Mouse (Mus musculus): ENCODE measurements around the gene Aldh3b3.

The Aldh3b3 gene

DNA sequence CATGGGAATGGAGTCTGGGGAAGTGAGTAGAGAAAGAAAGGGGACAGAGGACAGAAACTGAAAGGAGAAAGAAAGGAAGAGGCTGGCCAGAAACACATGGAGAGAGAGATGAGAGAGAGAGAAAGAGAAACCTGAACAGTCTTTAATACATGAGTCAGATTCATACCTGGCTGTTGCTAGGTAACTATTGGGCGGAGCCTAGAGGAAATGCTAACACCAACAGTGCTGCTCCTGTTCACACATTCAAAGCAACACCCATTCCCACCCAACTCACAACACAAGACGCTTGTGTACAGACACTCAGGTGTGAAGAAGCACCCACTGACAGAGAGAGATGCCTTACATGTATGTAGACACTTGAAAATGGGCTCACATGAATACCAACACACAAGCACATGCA is 17.4 kb downstream of the Aldh3b3 start:
- DNase-seq = no peak

DNA sequence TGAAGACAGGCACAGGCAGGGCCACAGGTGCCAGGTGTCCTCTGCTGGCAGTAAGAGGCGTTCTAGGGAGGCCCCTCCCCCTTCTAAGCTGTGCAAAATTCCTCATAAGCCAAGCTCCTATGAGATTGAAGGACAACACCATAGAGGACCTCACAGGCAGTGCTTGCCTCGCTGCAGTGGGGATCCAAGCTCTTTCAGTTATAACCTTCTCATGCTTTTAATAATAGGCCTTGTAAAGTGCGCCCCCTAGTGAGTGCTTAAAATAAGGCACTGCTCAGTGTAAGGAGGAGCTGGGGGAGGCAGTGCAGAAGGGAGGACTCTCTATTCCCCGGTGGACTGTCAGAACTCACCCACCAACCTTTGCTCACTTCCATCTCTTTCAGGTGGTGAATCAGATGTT is 21.9 kb downstream of the Aldh3b3 start:
- peak; percentile 57 to 68 for DNase-seq

DNA sequence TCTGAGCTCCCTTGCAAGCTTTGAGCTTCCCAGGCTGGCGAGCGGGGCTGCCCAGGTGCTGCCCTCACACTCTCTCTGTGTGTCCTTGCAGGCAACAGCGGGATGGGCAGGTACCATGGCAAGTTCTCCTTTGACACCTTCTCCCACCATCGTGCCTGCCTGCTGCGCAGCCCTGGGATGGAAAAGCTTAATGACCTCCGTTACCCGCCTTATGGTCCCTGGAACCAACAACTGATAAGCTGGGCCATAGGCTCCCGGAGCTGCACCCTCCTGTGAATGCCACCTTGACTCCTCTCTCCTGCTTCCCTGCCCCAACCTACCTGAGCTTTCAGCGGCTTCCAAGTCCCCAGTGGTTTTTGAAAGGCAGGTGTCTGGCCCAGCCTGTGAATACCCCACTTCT is 22.5 kb downstream of the Aldh3b3 start:
- no peak for DNase-seq

DNA sequence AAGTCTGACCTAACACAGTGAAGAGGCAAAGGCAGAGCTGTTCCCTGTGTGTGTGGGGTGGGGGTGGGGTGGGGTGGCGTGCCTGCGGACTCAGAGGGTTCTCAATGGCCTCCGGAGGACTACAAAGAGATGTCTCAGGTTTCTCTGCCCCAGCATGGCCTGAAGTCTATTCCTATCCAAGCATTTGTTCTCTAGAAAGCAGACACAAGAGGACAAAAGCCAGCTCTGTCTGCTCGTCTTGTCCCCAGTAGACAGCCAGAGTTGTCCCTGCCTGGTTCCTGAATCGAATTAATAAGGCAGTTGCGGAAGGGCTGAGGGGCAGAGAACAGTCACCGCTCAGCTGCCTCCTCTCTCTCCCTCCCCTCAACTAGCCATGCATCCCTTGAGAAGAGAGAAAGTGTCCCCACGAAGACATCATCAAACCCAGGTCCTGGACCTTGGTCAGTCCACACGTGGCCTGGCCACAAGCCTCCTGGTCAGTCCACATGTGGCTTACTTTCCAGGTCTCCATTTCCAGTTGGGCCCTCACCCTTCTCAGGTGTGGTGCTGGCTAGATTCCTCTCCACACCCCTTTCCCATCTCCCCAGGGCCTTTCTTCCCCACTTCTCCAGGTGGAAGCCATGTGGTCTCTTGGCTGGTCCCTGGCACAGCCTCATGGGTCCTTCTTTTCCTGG is 25.2 kb downstream of the Aldh3b3 start:
- DNase-seq = no peak

DNA sequence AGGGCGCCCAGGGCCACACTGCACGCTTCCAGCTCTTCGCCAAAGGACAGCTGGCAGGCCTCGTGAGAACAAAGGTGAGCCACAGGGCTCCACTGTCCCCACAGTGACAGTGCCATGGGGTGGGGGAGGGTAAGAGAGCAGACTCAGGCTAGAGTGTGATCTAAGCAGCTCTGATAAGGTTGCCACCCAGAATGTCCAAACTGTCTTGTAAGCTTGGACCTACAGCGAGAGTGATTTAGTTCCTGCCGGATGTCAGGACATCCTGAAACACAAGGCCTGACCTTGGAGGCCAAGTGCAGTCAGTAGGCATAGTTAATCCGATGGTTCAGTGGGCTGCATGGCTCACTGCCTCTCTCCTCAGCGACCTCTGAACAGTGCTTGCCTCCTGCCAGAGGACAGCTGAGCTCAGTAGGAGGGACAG is 26.8 kb downstream of the Aldh3b3 start:
- no peak for DNase-seq

DNA sequence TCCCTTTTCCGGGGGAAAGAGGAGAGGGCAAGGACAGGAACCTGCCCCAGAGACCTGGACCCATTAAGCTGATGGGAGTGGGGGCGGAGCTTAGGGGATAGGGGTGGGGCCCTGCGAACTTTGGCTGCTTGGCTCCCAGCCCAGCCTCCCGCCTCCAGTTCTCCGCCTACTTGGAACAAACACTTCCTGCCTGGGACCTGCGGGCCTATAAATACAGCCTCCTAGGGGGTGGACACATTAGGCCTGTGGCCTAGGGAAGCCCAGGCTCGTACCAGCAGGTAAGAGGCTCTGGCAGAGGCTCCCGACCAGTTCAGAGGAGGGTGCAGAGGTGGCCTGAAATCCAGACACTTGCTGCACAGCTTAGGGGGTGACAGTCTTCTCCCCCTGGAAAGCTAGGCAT is 27.9 kb downstream of the Aldh3b3 start, which contains the start of gene Acy3:
Gene Acy3, plus strand, starts transcription at position 237 of the 400 bp plus-strand sequence.
- no peak for DNase-seq

DNA sequence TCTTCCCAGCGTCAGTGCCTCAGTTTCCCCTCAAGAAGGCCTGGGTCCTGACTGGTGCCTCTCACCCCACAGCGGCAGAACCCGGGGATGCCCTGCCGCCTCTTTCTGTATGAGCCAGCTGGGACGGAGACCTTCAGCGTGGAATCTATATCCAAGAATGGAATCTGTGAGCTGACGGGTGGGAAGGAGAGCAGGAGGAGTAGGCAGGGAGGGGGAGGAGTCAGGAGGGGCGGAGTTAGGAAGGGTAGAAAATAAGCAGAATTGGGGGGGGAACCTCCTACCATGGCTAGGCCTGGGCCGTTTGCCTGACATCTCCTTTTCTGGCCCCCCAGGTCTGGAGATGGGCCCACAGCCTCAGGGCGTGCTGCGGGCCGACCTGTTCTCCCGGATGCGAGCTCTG is 29.6 kb downstream of the Aldh3b3 start:
- DNase-seq = no peak

DNA sequence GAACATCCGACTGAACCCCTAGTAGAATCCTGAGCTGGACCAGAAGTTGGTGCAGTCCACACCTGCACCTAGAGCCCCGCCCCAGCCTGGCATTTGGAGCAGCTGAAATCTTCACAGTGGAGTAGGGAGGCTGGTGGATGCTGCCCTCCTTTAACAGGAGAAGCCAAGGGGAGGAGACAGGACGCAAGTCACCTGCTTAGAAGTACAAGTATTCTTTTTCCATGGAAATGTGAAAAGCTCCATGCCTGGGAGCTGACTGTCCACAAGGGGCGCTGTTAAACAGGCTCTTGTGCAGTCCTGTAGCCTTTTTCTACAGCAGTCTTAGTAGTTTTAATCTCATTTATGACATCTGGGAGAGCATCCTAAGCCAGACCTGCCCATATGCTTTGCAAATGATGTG is 30.3 kb downstream of the Aldh3b3 start:
- no peak for DNase-seq

DNA sequence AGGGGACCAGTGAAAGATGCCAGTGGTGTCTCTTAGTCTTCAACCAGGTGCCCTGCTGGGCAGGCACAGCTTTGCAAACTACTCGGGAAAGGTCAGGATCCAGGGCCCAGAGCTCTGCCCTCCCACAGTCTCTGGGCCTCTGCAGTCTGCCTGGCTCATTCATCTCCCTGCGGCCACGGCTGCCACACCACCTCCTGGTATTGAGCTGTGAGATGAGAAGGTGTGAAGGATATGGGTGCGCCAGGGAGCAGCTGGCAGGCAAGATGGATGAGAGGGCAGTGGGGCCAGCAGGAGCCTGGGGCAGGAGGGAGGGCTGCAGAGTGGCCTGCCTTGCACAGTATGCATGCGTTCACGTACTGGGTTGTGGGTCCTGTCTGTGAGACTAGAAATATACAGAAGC is 32.4 kb downstream of the Aldh3b3 start:
- no peak for DNase-seq

DNA sequence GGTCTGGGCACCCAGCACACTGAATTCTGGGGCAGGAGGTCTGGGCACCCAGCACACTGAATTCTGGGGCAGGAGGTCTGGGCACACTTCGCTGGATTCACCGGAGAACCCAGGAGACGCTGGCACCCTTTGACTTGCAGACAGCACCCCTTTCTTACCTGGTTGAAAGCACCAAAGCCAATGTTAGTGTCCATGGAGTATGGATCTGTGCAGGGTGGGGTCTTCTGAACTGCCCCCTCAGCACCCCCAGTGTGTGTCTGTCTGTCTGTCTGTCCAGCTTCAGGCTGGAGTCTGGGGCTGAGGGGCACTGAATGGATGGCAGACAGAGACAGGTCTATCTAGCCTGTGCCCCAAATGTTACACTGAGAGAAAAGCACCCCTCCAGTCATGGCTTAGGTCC is 33.1 kb downstream of the Aldh3b3 start:
- no peak for DNase-seq

DNA sequence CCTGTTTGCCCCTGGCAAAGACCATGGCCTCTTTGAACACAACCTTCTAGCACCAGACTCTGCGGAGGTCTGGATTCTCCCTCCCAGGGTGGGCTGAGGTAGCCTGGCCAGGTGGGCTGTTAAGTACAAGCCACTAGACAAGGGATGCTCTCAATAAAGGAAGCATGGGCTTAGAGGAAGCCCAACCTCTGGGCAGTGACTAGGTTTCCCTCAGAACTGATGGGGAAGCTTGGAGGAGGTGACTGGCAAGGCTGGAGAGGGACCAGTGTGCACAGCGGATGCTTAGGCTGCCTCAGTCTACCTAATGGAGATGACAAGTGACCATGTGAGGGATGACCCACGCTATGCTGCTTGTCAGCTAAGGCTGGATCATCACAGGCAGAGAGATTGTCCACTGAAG is 33.5 kb downstream of the Aldh3b3 start:
- DNase-seq = no peak

DNA sequence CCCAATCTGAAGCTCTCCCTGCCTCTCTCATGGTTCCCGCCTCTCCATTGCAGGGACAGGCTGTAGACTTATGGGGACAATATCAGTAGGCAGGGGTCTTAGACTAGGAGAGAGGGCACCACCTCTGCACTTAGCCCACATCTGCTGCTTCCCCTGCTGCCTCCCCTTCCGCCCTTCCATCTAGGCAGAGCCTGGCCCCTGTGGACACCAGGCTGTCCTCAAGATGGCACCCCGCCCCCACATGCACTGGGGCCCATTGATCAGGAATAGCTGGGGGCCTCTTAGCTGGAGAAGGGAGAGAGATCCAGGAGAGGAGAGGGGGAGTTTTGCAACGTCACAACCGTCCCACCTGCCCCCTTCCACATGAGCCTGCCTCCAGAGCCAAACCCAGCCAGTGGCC is 34.0 kb downstream of the Aldh3b3 start, which contains the start of gene Tbx10:
Gene Tbx10, plus strand, starts transcription at position 337 of the 400 bp plus-strand sequence.
- DNase-seq = no peak

DNA sequence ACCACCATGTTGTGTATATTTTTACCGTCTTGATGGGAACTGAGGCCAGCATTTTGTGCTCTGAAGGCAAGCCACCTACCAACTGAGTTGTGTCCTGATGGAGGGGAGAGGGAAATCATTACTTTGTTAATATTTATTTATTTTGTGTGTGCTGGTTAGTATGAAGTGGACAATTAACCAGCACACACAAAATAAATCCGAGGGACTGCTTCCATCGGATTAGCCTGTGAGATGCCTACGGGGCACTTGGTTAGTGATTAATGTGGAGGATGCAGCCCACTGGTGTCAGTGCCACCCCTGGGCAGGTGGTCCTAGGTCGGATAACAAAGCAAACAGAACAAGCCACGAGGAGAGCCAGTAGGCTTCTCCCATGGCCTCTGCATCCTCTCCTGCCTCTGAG is 36.5 kb downstream of the Aldh3b3 start:
- DNase-seq = no peak

DNA sequence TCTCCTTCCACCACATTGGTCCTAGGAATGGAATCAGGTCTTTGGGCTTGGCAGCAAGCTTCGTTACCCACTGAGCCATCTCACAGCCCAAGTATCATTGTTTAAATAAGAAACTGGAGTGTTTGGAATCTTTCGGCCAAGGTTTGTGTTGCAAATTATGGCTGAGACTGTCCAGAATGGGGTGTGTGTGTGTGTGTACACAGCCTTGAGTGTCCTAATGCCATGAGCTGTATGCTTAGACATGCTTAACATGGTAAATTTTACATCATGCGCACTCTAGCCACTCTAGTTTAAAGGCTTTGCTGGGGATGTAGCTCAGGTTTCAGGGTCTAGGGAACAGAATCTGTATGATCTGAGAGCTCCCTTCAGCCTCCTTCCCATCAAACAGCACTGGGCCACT is 37.1 kb downstream of the Aldh3b3 start:
- DNase-seq = no peak

DNA sequence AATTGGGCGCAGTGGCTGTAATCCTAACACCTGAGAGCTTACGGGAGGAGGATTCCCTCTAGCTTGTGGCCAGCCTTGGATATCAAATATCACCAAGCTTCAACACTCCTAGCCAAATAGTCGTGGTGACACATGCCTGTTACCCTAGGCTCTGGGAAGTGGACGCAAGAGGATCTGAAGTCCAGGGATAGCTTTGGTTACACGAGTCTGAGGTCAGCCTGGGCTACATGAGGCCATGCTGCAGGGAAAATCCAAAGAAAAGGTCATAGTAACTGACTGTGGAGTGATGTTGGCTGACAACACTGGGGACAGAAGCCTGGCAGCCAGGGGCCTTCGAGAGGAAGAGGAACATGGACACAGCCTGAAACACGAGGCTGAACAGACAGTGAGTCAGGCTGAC is 37.7 kb downstream of the Aldh3b3 start:
- no peak for DNase-seq

DNA sequence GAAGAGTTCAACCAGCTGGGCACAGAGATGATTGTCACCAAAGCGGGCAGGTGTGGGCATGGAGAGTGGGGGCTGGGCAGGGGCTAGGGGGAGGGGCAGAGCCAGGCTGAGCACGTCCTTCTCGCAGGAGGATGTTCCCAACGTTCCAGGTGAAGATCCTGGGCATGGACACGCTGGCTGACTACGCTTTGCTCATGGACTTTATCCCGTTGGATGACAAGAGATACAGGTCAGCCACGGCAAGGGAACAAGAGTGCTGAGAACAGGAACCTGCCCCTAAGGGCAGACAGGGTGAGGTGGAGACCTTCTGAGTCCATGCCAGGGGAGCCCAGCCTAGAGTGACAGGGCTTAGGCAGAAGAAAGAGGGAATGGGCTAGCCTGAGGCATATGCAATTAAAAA is 38.3 kb downstream of the Aldh3b3 start:
- no peak for DNase-seq

DNA sequence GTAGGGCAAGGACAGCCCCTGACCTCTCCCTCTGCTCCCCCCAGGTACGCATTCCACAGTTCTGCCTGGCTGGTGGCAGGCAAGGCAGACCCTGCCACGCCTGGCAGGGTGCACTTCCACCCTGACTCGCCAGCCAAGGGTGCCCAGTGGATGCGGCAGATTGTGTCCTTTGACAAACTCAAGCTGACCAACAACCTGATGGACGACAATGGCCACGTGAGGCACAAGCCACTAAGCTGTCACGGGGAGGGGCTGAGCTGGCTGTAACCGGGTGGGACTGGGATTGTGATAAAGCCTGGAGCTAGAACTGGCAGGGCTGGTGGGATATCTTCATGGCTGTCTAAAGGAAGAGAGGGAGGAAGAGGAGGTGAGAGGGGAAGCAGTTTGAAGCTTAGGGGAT is 38.8 kb downstream of the Aldh3b3 start:
- DNase-seq = no peak

DNA sequence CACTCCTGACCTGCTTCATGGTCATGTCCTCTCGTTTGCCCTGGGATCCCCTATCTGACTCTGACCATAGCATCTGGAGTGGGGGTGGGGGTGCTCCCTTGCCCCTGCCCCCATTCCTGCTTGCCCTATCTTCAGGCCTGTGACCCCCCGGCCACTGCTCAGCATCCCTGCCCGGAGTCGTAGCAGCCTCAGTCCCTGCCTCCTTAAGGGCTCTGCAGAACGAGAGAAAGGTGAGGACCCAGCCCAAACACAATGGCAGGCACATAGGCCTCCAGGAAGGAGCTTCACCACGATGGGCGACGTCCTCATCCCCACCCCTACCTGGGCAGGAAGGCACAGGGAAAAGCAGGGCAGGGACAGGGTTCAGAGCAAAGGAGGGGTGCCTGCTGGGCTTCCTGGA is 39.9 kb downstream of the Aldh3b3 start:
- DNase-seq = no peak

DNA sequence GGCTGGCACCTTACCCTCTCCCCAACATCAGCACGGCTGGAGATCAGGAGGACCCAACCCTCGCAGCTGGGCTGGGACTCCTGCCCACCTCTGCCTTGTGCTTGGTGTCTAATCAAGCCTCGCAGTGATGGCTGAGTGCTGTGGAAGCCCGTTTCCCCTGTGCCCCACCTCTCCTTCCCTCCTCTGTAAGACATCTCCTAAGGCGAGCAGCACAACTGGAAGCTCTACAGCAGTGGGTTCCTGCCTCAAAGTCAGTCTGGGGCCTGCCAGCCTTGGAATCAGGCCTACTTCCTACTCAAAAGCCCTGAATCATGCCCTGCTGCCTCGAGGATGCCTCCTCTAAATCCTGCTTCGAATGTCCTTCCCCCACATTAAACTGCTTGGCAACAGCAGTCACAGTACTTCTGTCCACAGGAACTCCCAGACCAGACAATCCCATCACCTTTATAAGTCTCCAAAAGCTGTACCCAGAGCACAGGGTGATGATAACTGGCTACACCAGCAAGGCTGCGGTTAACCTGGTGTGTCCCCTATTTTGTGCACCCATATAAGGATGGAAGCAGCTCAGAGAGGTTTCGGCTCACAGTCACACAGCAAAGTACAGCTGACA is 40.8 kb downstream of the Aldh3b3 start:
- DNase-seq = no peak

DNA sequence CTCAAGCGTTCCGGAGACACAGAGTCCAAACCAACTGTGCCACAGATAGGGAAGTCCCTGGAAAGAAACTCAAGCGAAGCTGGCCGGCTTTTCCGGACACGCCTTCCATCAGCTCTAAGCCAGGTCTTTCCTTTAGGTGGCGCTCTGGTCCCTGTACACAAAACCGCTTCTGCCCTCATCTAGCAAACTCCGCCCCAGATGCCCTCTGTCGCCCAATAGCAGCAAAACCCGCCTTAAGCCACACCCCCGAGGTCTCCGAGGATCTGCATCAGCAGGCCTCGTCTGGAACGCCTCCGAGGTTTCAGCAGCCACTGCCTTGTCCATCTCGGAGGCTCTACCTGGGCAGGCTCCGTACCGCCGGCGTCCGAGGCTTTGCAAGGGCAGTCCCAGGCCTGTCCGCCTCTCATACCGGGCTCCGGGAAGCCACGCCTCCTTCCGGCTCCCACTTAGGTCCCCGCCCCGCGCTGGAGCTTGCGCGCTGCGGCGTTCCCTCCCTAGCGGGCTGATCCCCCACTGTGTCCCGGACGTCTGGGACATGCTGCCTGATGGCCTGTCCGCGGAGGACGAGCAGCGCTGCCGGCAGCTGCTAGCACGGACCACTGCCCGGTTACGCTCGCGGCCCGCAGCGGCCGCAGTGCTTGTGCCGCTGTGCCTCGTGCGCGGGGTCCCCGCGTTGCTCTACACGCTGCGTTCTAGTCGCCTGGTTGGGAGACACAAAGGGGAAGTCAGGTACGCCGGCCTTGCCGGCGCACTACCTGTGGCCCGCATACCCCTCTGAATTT is 41.9 kb downstream of the Aldh3b3 start, which contains the start of the genes Nudt8 and Gm49405:
Gene Nudt8, plus strand, starts transcription at position 462 of the 782 bp plus-strand sequence.
Gene Gm49405, plus strand, starts transcription at position 508 of the 782 bp plus-strand sequence.
- DNase-seq = peak; percentile 94 to 96

DNA sequence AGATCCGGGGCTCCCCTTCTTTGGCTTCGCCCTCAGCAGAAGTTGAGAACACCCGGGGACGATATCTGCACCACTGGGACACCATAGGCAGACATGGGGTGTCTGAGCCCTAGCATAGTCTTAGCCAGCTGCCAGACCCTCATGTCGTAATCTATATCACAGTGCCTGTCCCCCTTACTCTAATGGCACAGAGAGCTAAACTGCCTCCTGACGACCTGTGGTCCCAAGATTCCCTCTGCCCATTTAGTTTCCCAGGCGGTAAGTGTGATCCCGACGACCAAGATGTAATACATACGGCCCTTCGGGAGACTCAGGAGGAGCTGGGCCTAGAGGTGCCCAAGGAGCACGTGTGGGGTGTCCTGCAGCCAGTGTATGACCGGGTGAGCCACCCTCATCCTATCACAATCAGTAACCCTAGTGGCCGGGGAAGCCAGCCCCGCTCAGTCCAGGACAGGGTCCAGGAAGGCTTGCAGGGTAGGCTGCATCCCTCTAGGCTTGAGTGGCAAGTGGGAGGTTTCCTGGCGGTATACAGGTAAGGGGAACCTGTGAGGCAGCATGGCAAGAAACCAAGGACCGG is 42.6 kb downstream of the Aldh3b3 start:
- no peak for DNase-seq

DNA sequence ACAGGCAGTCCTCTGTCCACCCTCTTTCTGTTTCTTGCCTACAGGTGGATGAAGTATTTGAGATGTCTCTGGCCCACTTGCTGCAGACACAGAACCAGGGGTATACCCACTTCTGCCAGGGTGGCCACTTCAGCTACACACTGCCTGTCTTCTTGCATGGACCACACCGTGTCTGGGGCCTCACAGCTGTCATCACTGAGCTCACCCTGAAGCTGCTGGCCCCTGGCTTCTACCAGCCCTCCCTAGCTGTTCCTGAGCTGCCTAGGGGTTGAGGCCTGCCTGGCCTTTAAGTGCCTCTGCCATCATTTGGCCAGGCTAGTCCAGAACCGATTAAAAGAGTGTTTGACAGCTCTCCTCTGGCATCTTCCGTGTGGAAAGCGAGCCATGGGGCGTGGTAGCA is 43.3 kb downstream of the Aldh3b3 start:
- DNase-seq = no peak

DNA sequence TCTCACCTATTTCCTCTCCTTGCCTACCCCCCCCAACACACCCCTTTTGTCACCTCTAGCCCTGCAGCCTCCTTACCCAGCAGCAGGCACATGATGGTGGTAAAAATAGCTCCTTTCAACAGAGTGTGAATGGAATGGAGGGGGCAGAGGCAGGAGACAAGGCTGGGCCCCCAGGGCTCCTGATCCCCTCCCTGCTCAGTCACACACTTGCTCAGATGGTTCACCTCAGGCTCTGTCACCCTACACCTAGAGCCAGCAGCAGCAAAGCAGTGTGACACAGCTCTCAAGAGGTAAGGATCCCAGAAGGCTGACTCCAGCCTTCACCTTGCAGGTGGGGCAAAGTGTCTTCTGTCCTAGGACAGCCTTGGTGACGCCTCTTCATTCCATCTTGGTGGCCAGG is 44.7 kb downstream of the Aldh3b3 start, which contains the start of gene Doc2g:
Gene Doc2g, plus strand, starts transcription at position 202 of the 400 bp plus-strand sequence.
- DNase-seq = no peak
